Mouse (Mus musculus) lung, adult 2 months (tissue): ENCODE measurements around the gene Olfr1128.

Source experiments
- CTCF ChIP-seq: fragments of 200-500 bp; IDR thresholded peaks from 2 replicates; pipeline ENCODE4 v1.5.1; 2011; ENCODE audit warnings: mild to moderate bottlenecking, low read length, control low read depth; ENCODE audit not compliant: insufficient read depth
- POLR2A ChIP-seq: fragments of 200-500 bp; IDR thresholded peaks from 2 replicates; pipeline ENCODE4 v1.6.1; 2011; ENCODE audit warnings: low read depth, mild to moderate bottlenecking, control low read depth, low read length, borderline replicate concordance; ENCODE audit errors: extremely low read depth

GRCm38 (mm10) chr2:87515046-87515445 is 30.3 kb downstream of the Olfr1128 start:
- TF ChIP-seq CTCF (no peak), POLR2A (no peak)
